Mouse (Mus musculus) liver, embryonic 14.5 days (tissue): ENCODE results near the gene Clstn3. TPM values are rescaled to one million over a fixed set of nuclear protein-coding genes. Genes with fewer than 3 reads are reported as not detected.

Experiments
- ATAC-seq: fragments of 200-750 bp; cut with Nextera tagmentation; 2 replicates; pipeline ENCODE4 v1.8.0; 2017; ENCODE audit warnings: moderate number of reproducible peaks, mild to moderate bottlenecking, moderate library complexity; ENCODE audit not compliant: insufficient read depth
- DNase-seq, 3 experiments: peaks; one replicate each; pipeline ENCODE4 v3.0.0-alpha.2; 2012 to 2013; ENCODE audit warnings: low read depth in 3 of 3, low spot score in 3 of 3
- H3K27ac ChIP-seq: fragments of 300-500 bp; sonication (generic); 2 replicates; pipeline ENCODE4 v1.5.1; 2014; ENCODE audit warnings: moderate library complexity, mild to moderate bottlenecking, control low read depth, inconsistent platforms
- H3K27me3 ChIP-seq: fragments of 300-500 bp; sonication (generic); 2 replicates; pipeline ENCODE4 v1.6.1; 2014; ENCODE audit warnings: mild to moderate bottlenecking, low read length, moderate library complexity; ENCODE audit not compliant: control insufficient read depth, insufficient read depth
- H3K36me3 ChIP-seq: fragments of 300-500 bp; sonication (generic); replicated peaks from 2 replicates; pipeline ENCODE4 v1.6.1; 2014; ENCODE audit warnings: low read depth; ENCODE audit not compliant: control insufficient read depth, insufficient read depth
- H3K4me1 ChIP-seq, 2 experiments: fragments of 200-500 bp in 1 of 2; fragments of 300-500 bp in 1 of 2; sonication (generic) in 1 of 2; replicated peaks; 2 replicates each; pipeline ENCODE4 v1.6.1; 2012 to 2014; ENCODE audit warnings: antibody characterized with exemption in 1 of 2, inconsistent platforms in 1 of 2, low read length in 1 of 2; ENCODE audit not compliant: control insufficient read depth in 2 of 2, insufficient read depth in 2 of 2
- H3K4me2 ChIP-seq: fragments of 300-500 bp; sonication (generic); 2 replicates; pipeline ENCODE4 v1.6.1; 2014; ENCODE audit warnings: low read depth, mild to moderate bottlenecking, control low read depth, moderate library complexity
- H3K4me3 ChIP-seq, 2 experiments: fragments of 200-500 bp in 1 of 2; fragments of 300-500 bp in 1 of 2; sonication (generic) in 1 of 2; 2 replicates each; pipeline ENCODE4 v1.5.1; 2012 to 2014; ENCODE audit warnings: low read depth in 2 of 2, low read length in 2 of 2, mild to moderate bottlenecking in 2 of 2, control low read depth in 1 of 2, inconsistent platforms in 1 of 2, moderate library complexity in 1 of 2; ENCODE audit not compliant: insufficient read depth in 1 of 2
- H3K9ac ChIP-seq: fragments of 300-500 bp; sonication (generic); replicated peaks from 2 replicates; pipeline ENCODE4 v1.6.1; 2014; ENCODE audit warnings: mild to moderate bottlenecking, control low read depth, moderate library complexity
- H3K9me3 ChIP-seq: fragments of 300-500 bp; sonication (generic); 2 replicates; pipeline ENCODE4 v1.6.1; 2016; ENCODE audit warnings: low read length, mixed read lengths; ENCODE audit not compliant: control insufficient read depth
- CTCF ChIP-seq: IDR thresholded peaks from 2 replicates; pipeline ENCODE4 v1.5.1; 2016; ENCODE audit warnings: antibody characterized with exemption, low read depth, control low read depth
- EP300 ChIP-seq: IDR thresholded peaks from 2 replicates; pipeline ENCODE4 v1.6.1; 2016; ENCODE audit warnings: antibody characterized with exemption, low read depth
- WGBS: fragments of 180-500 bp; shearing (Covaris S2); extraction: QIAGEN DNeasy Blood & Tissue Kit; methylation state at CpG from one replicate; pipeline ENCODE4 v1.1.7; 2014; ENCODE audit not compliant: insufficient replicate concordance; 5-methylcytosine and 5-hydroxymethylcytosine counted together
- polyA plus RNA-seq, 2 experiments: library from polyadenylated mRNA; depleted of rRNA in 1 of 2; stranded (reverse) in 1 of 2; unstranded in 1 of 2; fragments of >200 nt; fragmentation: Nextera tagmentation in 1 of 2; extraction: Ambion mirVana in 1 of 2; gene quantifications; 2 replicates each; pipeline versions ENCODE4 v1.2.1 to v1.2.3; 2012 to 2014

Clstn3 gene
- polyA plus RNA-seq, 2 experiments: 1.7 to 2.5 TPM

DNA sequence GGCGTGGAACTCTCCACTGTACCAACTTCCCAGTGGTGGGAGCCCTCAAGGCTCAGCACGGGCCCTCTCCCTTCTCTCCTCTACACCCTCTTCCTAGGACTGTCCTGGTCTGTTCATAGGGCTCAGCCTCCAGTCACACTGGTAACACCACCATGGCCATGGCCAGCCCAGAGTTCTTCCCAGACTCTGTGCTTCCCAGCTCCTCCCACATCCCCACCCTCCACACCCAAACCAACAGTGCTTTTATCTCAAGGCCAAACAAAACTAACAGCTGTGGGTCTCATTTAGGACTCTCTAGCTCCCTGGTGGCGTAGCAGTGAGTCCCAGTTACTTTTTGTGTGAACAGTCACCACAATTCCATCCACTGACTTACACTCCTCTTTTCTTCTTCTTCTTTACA is 12.6 kb downstream of the Clstn3 start:
- H3K9ac ChIP-seq: no peak overlapping the region
- WGBS: 39% methylated on average over 3 of the region's 3 CpGs
- no peaks in the 10 kb centered on the region for H3K36me3 ChIP-seq
- ATAC-seq: peak; percentile 72
- peaks cover 10 to 13% of the 10 kb centered on the region in 2 experiments for H3K4me1 ChIP-seq
- no peak overlapping the region for H3K27ac ChIP-seq
- TF ChIP-seq CTCF (no peak), EP300 (no peak)
- H3K4me2 ChIP-seq: peak overlapping the region; percentile 36
- no peaks in the 10 kb centered on the region for H3K9me3 ChIP-seq
- no peaks in the 10 kb centered on the region for H3K27me3 ChIP-seq
- DNase-seq: peak in 1 of 3 experiments; percentile 14
- H3K4me3 ChIP-seq: no peak overlapping the region

DNA sequence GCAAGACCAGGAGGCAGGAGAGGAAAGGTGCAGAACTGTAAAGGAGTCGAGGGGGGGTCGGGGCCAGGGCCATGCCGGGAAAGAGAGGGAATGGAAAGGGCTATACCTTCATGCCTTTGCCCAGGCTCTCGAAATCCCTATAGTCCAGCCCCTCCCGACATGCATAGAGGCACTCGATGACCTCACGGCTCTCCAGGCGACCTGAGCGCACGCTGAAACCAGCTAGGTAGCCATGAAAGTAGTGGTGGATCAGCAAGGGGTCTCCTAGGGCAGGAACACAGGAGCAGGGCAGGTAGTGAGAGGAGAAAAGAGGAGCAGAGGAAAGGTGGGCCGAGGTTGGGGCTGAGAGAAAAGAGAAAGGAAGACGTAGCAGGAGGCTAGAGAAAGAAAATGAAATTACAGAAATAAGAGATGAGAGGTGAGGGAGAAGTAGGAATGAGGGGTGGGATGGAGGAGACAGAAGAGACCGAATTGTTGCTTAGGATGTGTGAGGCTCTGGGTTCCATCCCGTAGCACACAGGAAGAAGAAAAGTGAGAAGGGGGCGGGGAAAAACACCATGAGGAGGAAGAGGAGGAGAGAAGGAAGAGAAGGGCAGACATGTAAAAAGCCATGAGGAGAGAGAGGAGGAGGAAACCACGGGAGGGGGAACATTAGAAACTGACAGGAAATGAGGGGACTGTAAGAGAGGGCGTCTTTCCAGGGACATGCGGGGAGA is 14.8 kb downstream of the Clstn3 start:
- H3K4me3 ChIP-seq: no peak overlapping the region
- 70% methylated on average over 18 of the region's 18 CpGs for WGBS
- no peaks in the 10 kb centered on the region for H3K9me3 ChIP-seq
- ATAC-seq: no peak
- no peaks in the 10 kb centered on the region for H3K27me3 ChIP-seq
- no peak overlapping the region for H3K4me2 ChIP-seq
- H3K9ac ChIP-seq: no peak overlapping the region
- no peak for DNase-seq
- peaks cover 10 to 13% of the 10 kb centered on the region in 2 experiments for H3K4me1 ChIP-seq
- TF ChIP-seq EP300: no peak
- TF ChIP-seq CTCF: no peak
- H3K36me3 ChIP-seq: no peaks in the 10 kb centered on the region
- no peak overlapping the region for H3K27ac ChIP-seq

DNA sequence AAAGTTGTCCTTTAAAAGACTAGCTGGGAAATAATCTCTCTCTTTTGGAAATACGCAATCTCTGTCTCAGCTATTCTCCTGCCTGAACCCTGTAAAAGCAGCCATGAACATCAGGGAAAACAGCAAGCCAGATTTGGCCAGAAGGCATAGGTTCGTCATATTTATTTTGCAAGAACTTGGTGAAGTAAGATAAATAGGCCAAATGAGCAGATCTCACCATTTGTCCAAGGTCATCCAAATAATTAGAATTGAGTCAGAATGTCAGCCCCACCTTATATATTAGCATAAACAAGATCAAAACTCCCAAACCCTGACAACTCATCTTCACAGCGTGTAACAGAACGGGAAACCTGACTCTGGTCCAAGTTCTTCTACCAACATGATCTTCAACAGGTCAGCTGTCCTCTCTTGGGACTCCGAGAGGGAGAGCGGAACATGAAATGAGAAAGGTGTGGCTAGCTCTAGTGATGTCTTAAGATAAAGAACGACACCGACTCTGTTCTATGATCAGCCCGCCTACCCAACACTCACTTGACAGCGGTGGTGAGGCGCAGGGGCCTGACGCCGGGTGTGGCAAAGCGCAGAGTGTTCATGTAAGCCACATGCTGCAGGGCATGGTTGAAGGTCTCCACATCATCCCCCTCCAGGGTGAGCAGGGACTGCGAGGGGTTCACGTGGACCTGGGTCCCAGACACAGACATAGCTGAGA is 15.5 kb downstream of the Clstn3 start:
- no peak for ATAC-seq
- no peak overlapping the region for H3K4me2 ChIP-seq

DNA sequence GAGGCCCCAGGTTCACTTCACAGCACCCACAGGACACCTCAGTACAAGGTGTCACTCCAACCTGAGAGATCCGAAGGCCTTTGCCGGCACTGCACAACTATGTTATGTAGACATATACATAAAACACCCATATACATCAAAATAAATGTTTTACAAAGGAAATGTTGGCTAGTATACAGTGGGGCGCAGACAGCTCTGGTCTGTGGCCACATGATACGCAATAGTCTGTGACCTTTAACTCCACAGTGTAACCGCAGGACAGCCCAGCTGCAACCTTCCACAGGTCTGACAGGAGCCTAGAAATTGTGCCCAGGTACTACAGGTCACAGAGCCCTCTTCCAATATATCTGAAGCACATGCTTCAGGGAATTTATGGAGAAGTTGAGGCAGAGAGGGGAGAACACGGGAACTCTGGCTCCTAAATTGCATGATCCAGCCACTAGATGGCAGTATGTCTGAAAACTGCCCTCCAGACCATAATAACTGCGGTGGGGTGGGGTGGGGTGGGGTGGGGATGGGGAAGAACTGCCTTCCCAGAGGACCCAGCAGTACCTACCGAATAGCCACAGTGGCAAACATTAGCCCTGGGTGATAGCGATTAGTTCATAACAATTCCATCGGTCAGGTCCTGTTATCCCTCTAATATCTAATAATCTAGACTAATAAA is 16.3 kb downstream of the Clstn3 start:
- Histone ChIP-seq H3K27ac (no peak overlapping the region), H3K4me2 (no peak overlapping the region), H3K27me3 (no peaks in the 10 kb centered on the region), H3K9me3 (no peaks in the 10 kb centered on the region), H3K4me3 (no peak overlapping the region), H3K9ac (no peak overlapping the region), H3K36me3 (no peaks in the 10 kb centered on the region), H3K4me1 (peaks cover 10 to 13% of the 10 kb centered on the region in 2 experiments)
- TF ChIP-seq CTCF (peak; percentile 54), EP300 (no peak)
- 62% methylated on average over 10 of the region's 10 CpGs for WGBS
- no peak for ATAC-seq
- no peak for DNase-seq

More for the DNA sequence above, 15.5 kb downstream of the Clstn3 start:
- Histone ChIP-seq H3K27ac (no peak overlapping the region), H3K36me3 (no peaks in the 10 kb centered on the region), H3K4me3 (no peak overlapping the region), H3K9ac (no peak overlapping the region), H3K4me1 (peaks cover 10 to 13% of the 10 kb centered on the region in 2 experiments), H3K9me3 (no peaks in the 10 kb centered on the region), H3K27me3 (no peaks in the 10 kb centered on the region)
- no peak for DNase-seq
- TF ChIP-seq EP300: no peak
- no peak for TF ChIP-seq CTCF
- 65% methylated on average over 16 of the region's 16 CpGs for WGBS

DNA sequence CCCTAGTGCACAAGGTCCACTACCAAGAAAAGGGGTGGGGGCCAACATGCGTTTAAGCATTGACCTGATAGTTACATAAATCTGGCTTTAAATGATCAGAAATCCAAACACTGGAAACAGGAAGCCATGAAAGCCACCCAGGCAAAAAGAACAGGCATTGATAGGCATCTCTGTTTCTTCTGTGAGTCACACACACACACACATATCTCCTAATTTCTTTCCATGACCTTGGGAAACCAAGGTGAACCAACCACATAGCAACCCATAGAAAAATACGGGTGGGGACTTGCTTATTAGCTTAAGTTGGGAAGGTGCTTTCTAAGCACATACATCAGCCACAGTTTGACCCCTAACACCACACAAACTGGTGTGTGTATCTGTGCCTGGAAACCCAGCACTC is 17.2 kb downstream of the Clstn3 start:
- H3K9me3 ChIP-seq: no peaks in the 10 kb centered on the region
- ATAC-seq (no peak), DNase-seq (no peak)
- no peaks in the 10 kb centered on the region for H3K27me3 ChIP-seq
- H3K4me3 ChIP-seq: no peak overlapping the region
- WGBS: 66% methylated on average over 2 of the region's 2 CpGs
- peaks cover 10 to 11% of the 10 kb centered on the region in 2 experiments for H3K4me1 ChIP-seq
- H3K36me3 ChIP-seq: no peaks in the 10 kb centered on the region
- H3K4me2 ChIP-seq: no peak overlapping the region
- H3K27ac ChIP-seq: no peak overlapping the region
- TF ChIP-seq CTCF (no peak), EP300 (no peak)
- H3K9ac ChIP-seq: no peak overlapping the region
